Mouse (Mus musculus) heart, postnatal 36 days (tissue): ENCODE data around the gene Frem2. TPM values are rescaled to one million over a fixed set of nuclear protein-coding genes. Genes with fewer than 3 reads are reported as not detected.
A peak's percentile ranks its signal among the peaks of the same experiment; 100 is the strongest.

ENCODE experiments used
- DNase-seq, 2 experiments: peaks; one replicate each; pipeline ENCODE4 v3.0.0; 2021 to 2022
- intact Hi-C: fragments of 180-260 bp; cut with DNase I; formaldehyde crosslinking; loops from one replicate; pipeline ENCODE4 v1.15.1; 2025
- total RNA-seq, 2 experiments: library from RNA; stranded (reverse); gene quantifications; 2 replicates each; pipeline ENCODE4 v1.2.3; 2021

Gene Frem2
- total RNA-seq, 2 experiments from 2014 or later: 6.2 to 10.1 TPM

DNA sequence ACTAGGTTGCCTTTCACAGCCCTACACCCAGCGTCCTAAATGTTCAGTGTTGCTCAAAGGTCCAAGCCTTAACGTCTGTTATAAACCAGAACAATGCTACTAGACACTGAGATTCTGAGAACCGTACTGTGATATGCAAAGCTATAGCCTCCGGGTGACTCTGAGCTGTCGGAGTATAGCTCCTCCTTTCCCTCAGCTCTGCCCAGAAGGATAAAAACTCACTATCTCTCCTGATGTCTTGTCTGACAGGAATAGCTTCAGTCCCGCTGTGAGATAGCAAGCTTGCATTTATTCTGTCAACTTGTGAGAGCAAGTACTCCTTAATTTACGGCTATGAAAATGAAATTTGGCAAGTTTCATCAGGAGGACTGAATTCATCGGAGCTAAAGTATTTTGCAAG lies 33.9 kb downstream of the Frem2 start:
- intact Hi-C loops: no loop called here
- DNase-seq: no peak

GRCm38 (mm10) chr3:53620978-53621377 lies 36.2 kb downstream of the Frem2 start:
- intact Hi-C loops: no loop called here
- DNase-seq: no peak

- intact Hi-C loops: no loop called here
- DNase-seq: no peak
Measured at GRCm38 (mm10) chr3:53620355-53620754, 36.8 kb downstream of the Frem2 start.

GRCm38 (mm10) chr3:53611106-53611505 lies 46.0 kb downstream of the Frem2 start:
- intact Hi-C loops: no loop called here
- DNase-seq: no peak

DNA sequence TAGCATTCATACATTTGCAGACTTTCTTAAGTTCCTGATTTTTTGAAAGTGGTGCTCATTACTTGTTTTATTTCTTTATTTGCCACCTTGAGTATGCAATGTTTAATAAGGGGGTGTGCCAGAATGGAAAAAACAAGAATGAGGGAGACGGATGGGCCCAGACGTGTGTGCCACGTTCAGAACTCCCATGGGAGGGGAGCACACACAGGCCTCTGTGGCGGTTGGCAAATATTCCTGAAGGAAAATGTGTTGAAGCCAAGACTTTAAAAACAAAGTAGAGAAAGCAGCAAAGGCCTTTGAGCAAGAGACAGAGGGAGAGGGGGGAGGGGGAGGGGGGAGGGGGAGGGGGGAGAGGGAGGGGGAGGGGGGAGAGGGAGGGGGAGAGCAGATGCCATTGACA lies 47.3 kb downstream of the Frem2 start:
- intact Hi-C loops: no loop called here
- DNase-seq: no peak

DNA sequence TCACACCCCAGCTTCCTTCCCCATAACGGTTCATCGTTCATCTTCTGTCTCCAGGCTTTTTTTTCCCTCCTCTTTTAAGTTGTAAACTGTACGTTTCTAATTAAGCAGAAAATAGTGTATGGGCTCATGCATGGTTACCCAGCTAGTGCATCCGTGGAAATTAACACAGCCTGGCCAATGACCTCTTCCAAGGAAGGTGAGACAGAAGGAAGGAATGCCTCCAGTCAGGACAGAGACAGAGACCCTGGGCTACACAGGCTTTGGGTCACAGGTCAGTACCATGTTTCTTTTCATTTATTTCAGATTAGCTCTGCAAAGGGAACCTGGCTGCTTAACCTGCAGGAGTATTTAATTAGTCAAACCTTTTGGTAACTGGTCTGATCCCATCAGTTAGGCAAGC lies 57.0 kb downstream of the Frem2 start:
- intact Hi-C loops: no loop called here
- DNase-seq: no peak

GRCm38 (mm10) chr3:53599315-53599714 lies 57.8 kb downstream of the Frem2 start:
- no peak for DNase-seq
- intact Hi-C loops: no loop called here

- intact Hi-C loops: no loop called here
- DNase-seq: no peak
Measured at GRCm38 (mm10) chr3:53598153-53598800, 58.9 kb downstream of the Frem2 start.

DNA sequence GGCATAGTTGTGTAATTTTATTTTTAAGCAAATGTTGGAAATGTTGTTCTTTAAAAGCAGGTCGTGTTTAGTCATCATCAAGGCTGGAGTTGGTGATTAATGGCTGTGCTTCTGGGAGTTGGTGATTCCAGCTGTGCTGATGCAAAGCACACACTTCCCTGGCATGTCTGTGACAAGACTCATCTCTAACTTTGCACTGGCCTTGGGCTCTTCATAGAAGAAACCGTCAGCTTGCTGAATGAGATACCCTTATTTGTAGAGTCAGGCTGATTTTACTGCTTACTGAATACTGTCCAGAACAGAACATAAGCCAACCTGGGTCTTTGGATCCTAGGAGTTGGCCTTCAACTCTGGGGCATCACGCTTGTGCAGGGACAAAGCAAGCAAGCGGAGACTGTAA lies 62.7 kb downstream of the Frem2 start:
- intact Hi-C loops: no loop called here
- DNase-seq: no peak

GRCm38 (mm10) chr3:53593718-53594117 lies 63.4 kb downstream of the Frem2 start:
- DNase-seq: no peak
- intact Hi-C loops: no loop called here

GRCm38 (mm10) chr3:53592036-53592435 lies 65.1 kb downstream of the Frem2 start:
- no peak for DNase-seq
- intact Hi-C loops: no loop called here

DNA sequence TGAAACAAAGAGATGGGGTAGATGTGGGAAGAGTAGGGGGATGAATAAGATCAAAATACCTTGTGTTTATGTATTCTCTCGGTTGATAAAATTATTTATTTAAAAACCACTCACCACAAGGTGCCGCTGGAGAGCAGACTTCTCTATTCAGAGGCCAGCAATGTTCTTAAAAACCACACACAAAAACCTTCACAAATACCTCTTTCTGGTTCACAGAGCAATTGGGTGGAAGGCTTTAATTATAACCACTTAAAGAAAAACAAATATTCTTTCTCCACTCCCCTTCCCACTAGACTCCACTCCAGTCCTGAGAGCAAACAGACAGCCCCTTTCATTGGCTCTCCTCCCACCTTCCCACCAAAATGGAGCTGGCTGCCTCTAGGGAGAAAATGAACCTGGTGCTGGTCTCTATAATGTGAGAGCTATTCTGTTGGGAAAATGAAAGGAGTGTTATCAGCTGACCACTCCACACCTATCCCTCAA lies 67.0 kb downstream of the Frem2 start:
- peak; percentile 25 to 57 for DNase-seq
- intact Hi-C loops: loop anchor here (1.0 to 2.0 kb wide), 2 partner anchors 68 to 141 kb away; no protein-coding TSS in a partner anchor

DNA sequence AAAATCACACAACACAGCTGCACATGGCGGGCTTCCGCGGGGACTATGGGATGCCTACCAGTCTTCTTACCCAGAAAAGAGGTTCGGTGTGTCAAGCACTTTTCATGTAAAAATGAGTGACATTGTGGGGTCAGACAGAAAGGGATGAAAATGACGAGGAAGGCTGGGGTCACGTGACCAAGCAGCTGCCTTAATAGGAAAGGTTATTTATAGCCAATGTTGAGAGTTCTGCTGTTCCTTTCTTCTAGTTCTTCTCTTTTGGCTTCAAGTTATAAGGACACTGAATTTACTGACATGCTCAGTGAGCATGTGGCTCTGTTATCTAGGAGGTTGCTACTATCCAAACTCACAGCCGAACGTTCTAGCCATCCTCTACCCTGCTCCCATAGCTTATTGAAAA lies 73.9 kb downstream of the Frem2 start:
- intact Hi-C loops: loop anchor here (10.0 kb wide), 1 partner anchor 732 kb away; no protein-coding TSS in a partner anchor
- DNase-seq: no peak

DNA sequence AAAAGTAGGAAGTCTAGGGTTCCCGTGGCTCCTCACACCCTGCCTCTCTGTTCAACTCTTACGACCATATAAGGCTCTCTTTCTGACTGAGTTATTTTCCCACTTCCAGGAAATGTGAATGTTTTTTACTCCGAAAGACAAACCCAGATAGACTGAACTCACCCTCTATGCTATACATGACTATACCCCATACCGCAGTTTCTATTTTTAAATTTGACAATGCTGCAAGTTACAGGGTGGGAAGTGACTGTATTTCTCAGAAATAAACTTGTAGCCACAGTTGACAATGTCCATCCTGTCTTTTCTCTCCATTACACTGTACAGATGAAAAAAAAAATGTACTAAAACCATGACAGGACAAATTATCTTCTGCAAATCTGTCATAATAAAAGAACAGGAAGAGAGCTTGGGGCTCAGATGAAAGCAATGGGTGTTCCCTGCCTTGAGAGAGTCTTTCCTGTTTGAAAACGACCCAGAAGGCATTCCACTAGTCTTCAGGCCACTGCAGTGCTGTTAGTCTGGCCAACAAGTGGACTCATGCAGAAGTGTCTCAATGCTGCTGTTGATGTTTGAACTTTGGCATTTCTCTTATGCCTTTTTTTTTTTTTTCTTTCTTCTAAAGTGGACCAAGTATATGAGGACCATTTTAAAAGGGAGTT lies 76.4 kb downstream of the Frem2 start:
- intact Hi-C loops: loop anchor here (10.0 kb wide), 1 partner anchor 734 kb away; no protein-coding TSS in a partner anchor
- no peak for DNase-seq

DNA sequence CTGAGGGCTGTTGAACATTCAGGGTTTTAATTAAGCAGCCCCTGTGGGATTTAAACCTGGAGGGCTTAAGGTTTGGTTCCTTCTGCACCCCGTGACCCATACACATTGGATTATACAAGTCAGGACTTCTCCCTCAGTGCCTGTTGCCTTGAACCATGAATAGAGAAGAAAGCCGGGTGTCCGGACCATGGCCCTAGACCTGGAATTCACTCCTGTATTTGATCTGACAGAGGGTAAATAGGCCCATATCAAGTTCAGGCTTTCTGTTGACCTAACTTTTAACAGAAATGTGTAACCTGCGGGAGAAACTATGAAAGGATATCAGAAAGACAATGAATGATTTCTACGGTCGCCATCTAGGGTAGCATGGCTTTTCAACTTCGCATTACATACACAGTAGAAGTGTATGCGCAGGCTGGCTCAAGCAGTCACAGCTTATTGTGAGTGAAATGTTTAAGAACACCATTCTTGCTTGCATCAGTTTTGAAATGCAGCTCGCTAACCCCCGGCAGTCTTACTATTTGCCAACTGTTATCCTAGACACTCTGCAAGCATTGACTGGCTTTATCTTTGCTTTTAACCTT lies 77.9 kb downstream of the Frem2 start:
- intact Hi-C loops: no loop called here
- no peak for DNase-seq

GRCm38 (mm10) chr3:53576320-53577116 lies 80.6 kb downstream of the Frem2 start:
- intact Hi-C loops: no loop called here
- DNase-seq: no peak

DNA sequence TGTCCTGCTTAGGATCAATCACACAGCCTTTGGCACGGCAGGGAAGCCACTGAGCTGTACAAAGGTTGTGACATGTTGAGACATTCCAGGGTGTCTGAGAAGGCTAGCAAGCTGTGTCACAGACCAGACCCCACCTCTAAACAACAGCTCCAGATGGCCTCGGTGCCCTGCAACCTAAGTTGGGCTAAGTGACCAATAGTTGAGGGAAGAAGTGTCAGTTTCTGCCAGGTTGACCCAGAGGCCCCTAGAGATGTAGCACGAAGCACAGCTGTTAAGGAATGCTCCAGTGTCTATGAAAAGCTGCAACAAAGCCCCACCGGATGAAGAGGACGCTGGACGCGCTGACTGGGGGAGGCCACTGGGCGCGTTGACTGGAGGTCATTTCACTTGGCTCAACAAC lies 83.0 kb downstream of the Frem2 start:
- intact Hi-C loops: no loop called here
- DNase-seq: no peak

GRCm38 (mm10) chr3:53571663-53572062 lies 85.5 kb downstream of the Frem2 start:
- intact Hi-C loops: no loop called here
- no peak for DNase-seq

DNA sequence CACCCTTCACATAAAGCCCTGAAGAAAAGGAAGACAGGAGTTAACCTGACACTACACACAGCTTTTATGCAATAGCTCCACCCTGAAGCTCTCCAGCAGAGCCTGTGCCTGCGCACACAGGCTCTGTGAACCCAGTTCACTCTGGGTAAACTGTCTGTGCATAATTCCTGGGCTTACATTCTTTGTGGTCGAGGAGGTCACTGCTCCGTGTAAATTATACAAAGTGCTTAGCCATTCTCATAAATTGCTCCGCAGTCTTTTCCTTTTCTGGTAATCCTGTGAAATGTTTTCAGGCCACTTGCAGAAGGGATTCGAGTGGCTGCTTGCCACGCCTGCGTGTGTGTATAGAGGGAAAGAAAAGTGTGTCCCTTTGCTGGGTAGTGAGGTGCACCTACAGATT lies 92.6 kb downstream of the Frem2 start:
- no peak for DNase-seq
- intact Hi-C loops: no loop called here

- DNase-seq: no peak
- intact Hi-C loops: no loop called here
Measured at GRCm38 (mm10) chr3:53563746-53564145, 93.4 kb downstream of the Frem2 start.

DNA sequence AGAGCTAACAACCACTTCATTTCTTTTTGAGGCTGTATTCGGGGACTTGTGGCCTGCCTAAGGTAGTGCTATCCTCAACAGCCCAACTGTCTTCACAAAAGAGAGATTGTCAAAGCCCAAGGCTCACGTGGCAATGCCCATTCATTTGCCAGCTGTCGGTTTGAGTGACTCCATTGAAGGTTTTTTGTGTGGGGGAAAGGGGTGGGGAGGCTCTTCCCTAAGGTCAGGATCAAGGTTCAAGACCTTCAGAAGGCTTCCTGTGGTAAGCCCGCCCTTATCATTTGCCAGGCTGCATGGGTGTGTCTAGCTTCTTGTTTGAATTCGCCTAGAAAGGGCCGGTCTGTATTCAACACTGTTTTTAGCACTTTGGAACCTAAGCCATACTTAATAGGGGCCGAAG lies 95.3 kb downstream of the Frem2 start:
- intact Hi-C loops: no loop called here
- DNase-seq: no peak
